ENCODE assay signal across 8 mouse cellular contexts in genomic region chr14:7791532-7792159, GRCm38 (mm10). TPM values are rescaled to one million over a fixed set of nuclear protein-coding genes. Genes with fewer than 3 reads are reported as not detected.
A peak's percentile ranks its signal among the peaks of the same experiment; 100 is the strongest.
DNase-seq lines count a peak whose midpoint lies in the region; ATAC-seq lines count a peak whose summit lies in the region.

TSS of gene Gm26661 (plus strand) at chr14:7791587.

- peak; percentile 80 for ATAC-seq in forebrain, embryonic 16.5 days
- ATAC-seq in hindbrain, embryonic 11.5 days (ENCODE audit: low FRiP score) = peak; percentile 90

- peaks cover 11% of the 10 kb centered on the region for H3K4me1 ChIP-seq in forebrain, embryonic 16.5 days (replicated peaks; ENCODE audit: control insufficient read depth, insufficient read depth, low read length)
- peaks cover 2% of the 10 kb centered on the region; the same call in 1 of the 2 replicates for H3K4me1 ChIP-seq in hindbrain, embryonic 11.5 days (replicated peaks; ENCODE audit: control insufficient read depth, insufficient read depth, low read length)

- H3K4me2 ChIP-seq in forebrain, embryonic 16.5 days (ENCODE audit: low read length) = peak within 1 kb of the TSS; percentile 55
- peak within 1 kb of the TSS; percentile 87 for H3K4me2 ChIP-seq in hindbrain, embryonic 11.5 days (replicated peaks; ENCODE audit: low read depth, low read length)

- no peaks in the 10 kb centered on the region for H3K9me3 ChIP-seq in forebrain, embryonic 16.5 days (ENCODE audit: control insufficient read depth, low read length)
- no peaks in the 10 kb centered on the region for H3K9me3 ChIP-seq in hindbrain, embryonic 11.5 days (ENCODE audit: control insufficient read depth, low read length)

- peak within 1 kb of the TSS; percentile 46 for H3K4me3 ChIP-seq in forebrain, embryonic 16.5 days (replicated peaks; ENCODE audit: low read length)
- peak within 1 kb of the TSS; percentile 31 for H3K4me3 ChIP-seq in hindbrain, embryonic 11.5 days (ENCODE audit: low read depth, low read length)

- H3K27me3 ChIP-seq in forebrain, embryonic 16.5 days (replicated peaks; ENCODE audit: control insufficient read depth, insufficient read depth, low read length) = no peaks in the 10 kb centered on the region
- 0 out of 2 replicates have a peak, but pooled peaks cover 3% of the 10 kb centered on the region for H3K27me3 ChIP-seq in hindbrain, embryonic 11.5 days (ENCODE audit: control insufficient read depth, insufficient read depth, low read length)

- H3K27ac ChIP-seq in forebrain, embryonic 16.5 days (ENCODE audit: low read length) = no peak within 1 kb of the TSS
- H3K27ac ChIP-seq in hindbrain, embryonic 11.5 days (ENCODE audit: low read depth, low read length) = no peak within 1 kb of the TSS

- WGBS in forebrain, embryonic 16.5 days = 2% methylated on average over 30 of the region's 30 CpGs
- 2% methylated on average over 30 of the region's 30 CpGs for WGBS in hindbrain, embryonic 11.5 days

- H3K9ac ChIP-seq in forebrain, embryonic 16.5 days (replicated peaks; ENCODE audit: low read depth, low read length) = peak within 1 kb of the TSS; percentile 46
- 0 out of 2 replicates have a peak within 1 kb of the TSS, but pooled peaks have one; percentile 27 for H3K9ac ChIP-seq in hindbrain, embryonic 11.5 days (ENCODE audit: low read depth, low read length)

- DNase-seq in Muller cell, postnatal 12 days (ENCODE audit: inconsistent ontology term) = peak; percentile 66
- DNase-seq in cerebellum, adult 11-12 months = peak; percentile 54
- peak; percentile 74 for DNase-seq in hindbrain, embryonic 11.5 days (ENCODE audit: low spot score)
- DNase-seq in left cerebral cortex, adult 11 months (ENCODE audit: low spot score) = peak; percentile 23
- peak; percentile 75 to 89 for DNase-seq in lung, postnatal 4 days
- peak; percentile 33 for DNase-seq in retina, postnatal 7 days (ENCODE audit: low read depth, low spot score)
- DNase-seq in urinary bladder, postnatal 36 days (ENCODE audit: low spot score in 2 of 2) = peak; percentile 30 to 61

- no peaks in the 10 kb centered on the region for H3K36me3 ChIP-seq in forebrain, embryonic 16.5 days (ENCODE audit: control insufficient read depth, insufficient read depth)
- H3K36me3 ChIP-seq in hindbrain, embryonic 11.5 days (ENCODE audit: control insufficient read depth, insufficient read depth, low read length) = no peaks in the 10 kb centered on the region

RNA-seq across cellular contexts. Expression of gene Gm26661, which starts in this region (rescaled TPM):
- polyA plus RNA-seq in forebrain, embryonic 16.5 days (2015; fragmentation: Nextera tagmentation; extraction: Ambion mirVana) = not detected in 2 replicates
- polyA plus RNA-seq in hindbrain, embryonic 11.5 days (2014; fragmentation: Nextera tagmentation; extraction: Ambion mirVana) = not detected in 2 replicates

Comparison
In these comparisons a context has a peak if more than half of its experiments do, and no peak if none do; other contexts are left out.
1. Peak in ATAC-seq, H3K4me3 ChIP-seq, H3K9ac ChIP-seq and H3K4me2 ChIP-seq in forebrain, embryonic 16.5 days; RNA of the gene not detected or under 1 TPM.
2. Peak in DNase-seq, ATAC-seq, H3K4me3 ChIP-seq, H3K9ac ChIP-seq and H3K4me2 ChIP-seq in hindbrain, embryonic 11.5 days; RNA of the gene not detected or under 1 TPM.
3. DNase-seq: peak in every context shown above with its lines; median percentile 82 in lung, postnatal 4 days; 74 in hindbrain, embryonic 11.5 days; 66 in Muller cell, postnatal 12 days; 54 in cerebellum, adult 11-12 months; 46 in urinary bladder, postnatal 36 days; 33 in retina, postnatal 7 days; 23 in left cerebral cortex, adult 11 months.